Mouse (Mus musculus): ENCODE results near the gene Dapk1.

DNA sequence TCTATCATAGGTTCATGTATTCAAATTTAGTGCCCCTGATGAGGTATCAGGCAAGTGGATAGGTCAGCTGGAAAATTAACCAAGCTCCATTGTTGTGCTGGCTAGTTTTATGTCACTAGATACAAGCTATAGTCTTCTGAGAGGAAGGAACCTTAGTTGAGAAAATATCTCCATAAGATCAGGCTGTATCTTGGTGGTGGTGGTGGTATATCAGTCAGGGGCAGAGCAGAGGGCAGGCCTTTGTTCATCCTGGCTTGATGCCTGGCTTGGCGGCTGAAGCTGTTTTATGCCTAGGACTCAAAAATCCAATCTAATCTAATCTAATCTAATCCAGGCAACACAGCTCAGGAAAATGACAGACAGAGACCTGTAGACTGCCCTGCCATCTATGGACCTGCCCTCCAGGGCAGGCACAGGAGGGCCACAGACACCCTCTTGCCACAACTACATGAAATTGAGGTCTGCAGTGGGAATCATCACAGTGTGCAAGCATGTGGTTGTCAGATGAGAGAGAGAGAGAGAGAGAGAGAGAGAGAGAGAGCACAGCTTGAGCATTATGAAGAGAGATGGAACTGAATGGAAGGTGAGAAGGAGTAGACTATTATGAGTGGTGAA, 32.7 kb upstream of the Dapk1 start:
- TF ChIP-seq GATA1 (IDR thresholded peaks at IDR 0.05; ENCODE audit: low read length) (no peak), TAL1 (IDR thresholded peaks at IDR 0.05; ENCODE audit: low read length) (no peak)

All from erythroblast, embryonic 14.5 days (primary cell).